Mouse (Mus musculus) urinary bladder, postnatal 36 days (tissue): Measurements from ENCODE around the gene Gm21852.
"Not testable (repeated sequence)": the region's sequence is repeated elsewhere in the genome, so short reads cannot be mapped to it uniquely, and the experiment has no call there.

ENCODE experiments used
- DNase-seq, 2 experiments: peaks; one replicate each; pipeline ENCODE4 v3.0.0; 2022; ENCODE audit warnings: low spot score in 2 of 2, mixed read lengths in 1 of 2

Gene Gm21852

GRCm38 (mm10) chrY:40651896-40652295 is at the start of gene Gm21852:
Gm21852 (minus strand) TSS chrY:40651996.
- not testable (repeated sequence) for DNase-seq
